Mouse (Mus musculus): ENCODE results near the gene Iqgap2. TPM values are rescaled to one million over a fixed set of nuclear protein-coding genes. Genes with fewer than 3 reads are reported as not detected.

The Iqgap2 gene
- polyA plus RNA-seq, 2 experiments, result 10.5 to 12.7 TPM

DNA sequence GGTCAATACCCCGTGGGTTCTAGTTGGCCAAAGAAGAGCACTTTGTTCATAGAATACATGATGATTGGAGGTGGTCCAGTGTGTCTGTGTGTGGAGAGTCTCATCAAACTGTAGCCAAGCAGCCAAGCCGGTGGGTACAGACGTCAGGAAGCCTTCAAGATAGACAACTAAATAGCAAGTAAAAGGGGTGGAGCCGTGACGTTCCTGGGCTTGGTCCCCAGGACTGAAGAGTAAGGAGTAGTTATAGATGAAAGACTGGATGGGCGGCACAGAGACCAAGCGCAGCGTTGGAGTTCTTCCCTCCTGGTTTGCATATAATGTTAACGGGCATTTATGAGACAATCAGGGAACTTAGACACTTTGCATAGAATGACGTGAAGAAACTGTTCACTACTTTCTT lies 279.5 kb downstream of the Iqgap2 start:
- no peak for DNase-seq (ENCODE audit: low spot score)
- H3K27me3 ChIP-seq (ENCODE audit: control insufficient read depth, insufficient read depth, low read length), result no peaks in the 10 kb centered on the region
- WGBS, result 89% methylated on average over 10 of the region's 10 CpGs
- H3K9ac ChIP-seq (ENCODE audit: low read depth, low read length, severe bottlenecking), result no peak overlapping the region
- H3K36me3 ChIP-seq (ENCODE audit: control insufficient read depth, insufficient read depth, low read length), result peaks cover 7% of the 10 kb centered on the region; the same call in 1 of the 2 replicates
- no peak for ATAC-seq (ENCODE audit: low FRiP score, low read depth)
- H3K4me2 ChIP-seq (replicated peaks; ENCODE audit: low read depth, low read length, severe bottlenecking), result no peak overlapping the region
- H3K9me3 ChIP-seq (ENCODE audit: control insufficient read depth, low read length), result no peaks in the 10 kb centered on the region
- H3K4me1 ChIP-seq (ENCODE audit: control insufficient read depth, insufficient read depth, low read length), result peaks cover 18% of the 10 kb centered on the region
- TF ChIP-seq POLR2A (IDR thresholded peaks at IDR 0.05; ENCODE audit: borderline replicate concordance, extremely low read depth, insufficient read depth, insufficient read length), result no peak
- no peak overlapping the region for H3K27ac ChIP-seq (replicated peaks; ENCODE audit: low read depth, low read length)
- H3K4me3 ChIP-seq (replicated peaks; ENCODE audit: low read length), result no peak overlapping the region

DNA sequence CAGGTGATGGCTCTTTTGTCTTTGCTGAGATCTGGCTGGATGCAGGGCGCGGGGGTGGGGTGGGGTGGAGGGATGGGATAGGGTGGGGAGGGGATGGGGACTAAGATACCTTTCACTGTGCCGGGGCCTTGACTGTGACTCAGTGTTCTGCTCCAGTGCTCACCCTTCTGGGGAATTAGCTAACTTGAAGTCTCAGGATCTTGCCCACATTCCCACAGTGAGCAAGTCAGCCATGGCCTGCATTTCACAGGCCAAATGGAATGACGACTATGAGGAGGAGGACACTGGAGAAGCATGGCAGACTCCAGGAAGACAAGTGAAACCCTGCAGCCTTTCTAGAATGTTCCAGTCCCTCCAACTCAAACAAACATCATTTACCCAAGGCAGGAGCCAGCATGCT lies 280.0 kb downstream of the Iqgap2 start:
- TF ChIP-seq POLR2A (IDR thresholded peaks at IDR 0.05; ENCODE audit: borderline replicate concordance, extremely low read depth, insufficient read depth, insufficient read length), result no peak
- H3K4me3 ChIP-seq (replicated peaks; ENCODE audit: low read length), result no peak overlapping the region
- H3K36me3 ChIP-seq (ENCODE audit: control insufficient read depth, insufficient read depth, low read length), result peaks cover 7% of the 10 kb centered on the region; the same call in 1 of the 2 replicates
- H3K27me3 ChIP-seq (ENCODE audit: control insufficient read depth, insufficient read depth, low read length), result no peaks in the 10 kb centered on the region
- H3K9ac ChIP-seq (ENCODE audit: low read depth, low read length, severe bottlenecking), result no peak overlapping the region
- H3K4me1 ChIP-seq (ENCODE audit: control insufficient read depth, insufficient read depth, low read length), result peaks cover 14% of the 10 kb centered on the region
- H3K9me3 ChIP-seq (ENCODE audit: control insufficient read depth, low read length), result no peaks in the 10 kb centered on the region
- DNase-seq (ENCODE audit: low spot score) (no peak), ATAC-seq (ENCODE audit: low FRiP score, low read depth) (no peak)
- WGBS, result 80% methylated on average over 4 of the region's 4 CpGs
- H3K27ac ChIP-seq (replicated peaks; ENCODE audit: low read depth, low read length), result no peak overlapping the region
- no peak overlapping the region for H3K4me2 ChIP-seq (replicated peaks; ENCODE audit: low read depth, low read length, severe bottlenecking)

DNA sequence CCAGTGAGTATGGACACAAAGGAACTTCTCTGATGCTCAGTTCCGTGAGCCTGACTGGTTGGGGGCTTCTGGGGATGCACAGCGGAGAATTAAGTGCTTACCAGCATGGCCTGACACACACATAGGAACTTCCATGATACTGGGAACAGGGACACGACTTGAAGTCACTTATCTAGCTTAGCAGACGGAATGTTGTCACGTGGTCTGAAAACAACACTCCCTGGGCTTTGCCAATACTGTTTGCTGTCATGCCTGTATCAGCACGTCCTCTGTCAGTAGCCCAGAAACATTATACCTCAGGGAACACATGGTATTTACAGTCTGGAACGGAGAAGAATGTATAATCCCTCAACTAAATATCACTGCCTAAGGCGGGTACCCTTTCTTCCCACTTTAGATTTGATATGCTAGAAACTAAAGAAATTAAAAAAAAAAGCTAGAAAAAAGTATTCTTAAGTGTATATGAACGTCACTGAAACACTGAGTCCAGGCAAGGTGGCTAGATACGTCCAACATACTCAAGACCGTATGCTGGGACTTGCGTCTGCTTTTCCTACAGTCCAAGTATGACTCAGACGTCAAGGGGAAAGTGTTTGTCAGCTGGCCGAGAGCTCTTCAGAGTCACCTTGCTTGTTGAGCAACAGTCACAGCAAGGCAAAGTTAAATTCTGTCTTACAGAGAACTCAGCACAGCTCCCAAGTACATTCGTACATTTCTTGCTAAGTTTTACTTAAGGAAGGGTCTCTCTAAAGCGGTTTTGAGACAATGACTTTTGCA lies 280.7 kb downstream of the Iqgap2 start:
- WGBS, result 81% methylated on average over 16 of the region's 16 CpGs
- H3K4me1 ChIP-seq (ENCODE audit: control insufficient read depth, insufficient read depth, low read length), result peaks cover 6% of the 10 kb centered on the region; the same call in 1 of the 2 replicates
- no peak for TF ChIP-seq POLR2A (IDR thresholded peaks at IDR 0.05; ENCODE audit: borderline replicate concordance, extremely low read depth, insufficient read depth, insufficient read length)
- ATAC-seq (ENCODE audit: low FRiP score, low read depth) (peak; percentile 77), DNase-seq (ENCODE audit: low spot score) (peak; percentile 38)
- no peaks in the 10 kb centered on the region for H3K27me3 ChIP-seq (ENCODE audit: control insufficient read depth, insufficient read depth, low read length)
- H3K9me3 ChIP-seq (ENCODE audit: control insufficient read depth, low read length), result no peaks in the 10 kb centered on the region
- no peak overlapping the region for H3K9ac ChIP-seq (ENCODE audit: low read depth, low read length, severe bottlenecking)
- H3K27ac ChIP-seq (replicated peaks; ENCODE audit: low read depth, low read length), result no peak overlapping the region
- peaks cover 7% of the 10 kb centered on the region; the same call in 1 of the 2 replicates for H3K36me3 ChIP-seq (ENCODE audit: control insufficient read depth, insufficient read depth, low read length)
- no peak overlapping the region for H3K4me2 ChIP-seq (replicated peaks; ENCODE audit: low read depth, low read length, severe bottlenecking)
- H3K4me3 ChIP-seq (replicated peaks; ENCODE audit: low read length), result no peak overlapping the region

DNA sequence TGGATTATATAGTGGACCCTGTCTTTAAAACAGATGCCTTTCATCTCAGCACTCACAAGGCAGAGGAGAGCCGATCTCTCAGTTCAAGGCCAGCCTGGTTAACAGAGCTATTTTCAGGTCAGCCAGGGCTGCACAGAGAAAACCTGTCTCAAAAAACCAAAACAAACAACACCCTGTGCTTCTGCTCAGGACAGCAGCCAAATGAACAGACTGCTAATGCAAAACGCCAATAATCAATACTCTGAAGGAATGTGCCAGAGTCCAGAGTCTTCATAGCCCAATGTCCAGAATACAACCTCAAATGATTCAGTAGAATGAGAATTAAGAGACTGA lies 282.7 kb downstream of the Iqgap2 start:
- no peak overlapping the region for H3K27ac ChIP-seq (replicated peaks; ENCODE audit: low read depth, low read length)
- no peak for DNase-seq (ENCODE audit: low spot score)
- 84% methylated on average over 2 of the region's 2 CpGs for WGBS
- H3K4me2 ChIP-seq (replicated peaks; ENCODE audit: low read depth, low read length, severe bottlenecking), result no peak overlapping the region
- no peaks in the 10 kb centered on the region for H3K27me3 ChIP-seq (ENCODE audit: control insufficient read depth, insufficient read depth, low read length)
- no peaks in the 10 kb centered on the region for H3K4me1 ChIP-seq (ENCODE audit: control insufficient read depth, insufficient read depth, low read length)
- no peak overlapping the region for H3K4me3 ChIP-seq (replicated peaks; ENCODE audit: low read length)
- peaks cover 23% of the 10 kb centered on the region for H3K36me3 ChIP-seq (ENCODE audit: control insufficient read depth, insufficient read depth, low read length)
- no peaks in the 10 kb centered on the region for H3K9me3 ChIP-seq (ENCODE audit: control insufficient read depth, low read length)
- no peak for TF ChIP-seq POLR2A (IDR thresholded peaks at IDR 0.05; ENCODE audit: borderline replicate concordance, extremely low read depth, insufficient read depth, insufficient read length)
- no peak for ATAC-seq (ENCODE audit: low FRiP score, low read depth)
- no peak overlapping the region for H3K9ac ChIP-seq (ENCODE audit: low read depth, low read length, severe bottlenecking)

DNA sequence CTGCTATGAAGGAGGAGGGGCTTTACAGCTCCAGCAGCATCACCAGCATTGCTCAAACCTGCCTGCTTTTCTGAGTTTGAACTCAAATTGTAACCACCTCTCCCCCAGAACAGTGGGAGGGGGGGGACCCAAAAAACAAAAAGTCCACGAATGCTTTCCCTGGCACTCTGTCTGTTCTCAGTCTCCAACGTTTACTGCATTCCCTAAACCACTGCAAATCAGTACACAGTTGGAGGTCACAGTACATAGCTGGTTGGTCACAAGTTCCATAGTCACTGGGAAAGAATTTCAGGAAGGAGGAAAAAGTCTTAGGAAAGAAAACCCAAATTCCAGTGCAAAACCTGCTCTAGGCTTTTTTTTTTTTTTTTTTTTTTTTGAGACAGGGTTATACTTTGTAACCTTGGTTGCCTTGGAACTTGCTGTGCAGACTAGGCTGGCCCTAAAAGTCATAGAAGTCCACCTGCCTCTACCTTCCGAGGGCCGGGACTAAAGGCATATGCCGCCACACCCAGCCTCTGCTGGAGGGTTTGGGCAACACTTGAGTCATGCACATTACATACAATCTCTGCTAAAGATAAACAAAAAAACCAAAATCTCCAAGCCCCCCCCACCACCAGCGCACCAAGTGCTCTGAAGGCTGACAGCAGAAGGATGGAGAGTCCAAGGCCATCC lies 283.2 kb downstream of the Iqgap2 start:
- H3K4me2 ChIP-seq (replicated peaks; ENCODE audit: low read depth, low read length, severe bottlenecking), result no peak overlapping the region
- peaks cover 28% of the 10 kb centered on the region for H3K36me3 ChIP-seq (ENCODE audit: control insufficient read depth, insufficient read depth, low read length)
- no peak overlapping the region for H3K4me3 ChIP-seq (replicated peaks; ENCODE audit: low read length)
- H3K9ac ChIP-seq (ENCODE audit: low read depth, low read length, severe bottlenecking), result no peak overlapping the region
- TF ChIP-seq POLR2A (IDR thresholded peaks at IDR 0.05; ENCODE audit: borderline replicate concordance, extremely low read depth, insufficient read depth, insufficient read length), result no peak
- no peaks in the 10 kb centered on the region for H3K27me3 ChIP-seq (ENCODE audit: control insufficient read depth, insufficient read depth, low read length)
- H3K27ac ChIP-seq (replicated peaks; ENCODE audit: low read depth, low read length), result no peak overlapping the region
- H3K9me3 ChIP-seq (ENCODE audit: control insufficient read depth, low read length), result no peaks in the 10 kb centered on the region
- DNase-seq (ENCODE audit: low spot score) (no peak), ATAC-seq (ENCODE audit: low FRiP score, low read depth) (no peak)
- 89% methylated on average over 6 of the region's 6 CpGs for WGBS
- H3K4me1 ChIP-seq (ENCODE audit: control insufficient read depth, insufficient read depth, low read length), result no peaks in the 10 kb centered on the region
